Mouse (Mus musculus) urinary bladder, adult 18-20 months (tissue): ENCODE data around the gene Kansl3.

Experiments used
- DNase-seq, 2 experiments: peaks; one replicate each; pipeline ENCODE4 v3.0.0; 2022; ENCODE audit warnings: low spot score in 2 of 2, mixed read lengths in 2 of 2

Kansl3 gene

GRCm38 (mm10) chr1:36368969-36369645 is at the start of gene Kansl3:
Kansl3 (minus strand) TSS chr1:36369181.
- DNase-seq: peak; percentile 84 to 92

GRCm38 (mm10) chr1:36404531-36404930 is 35.5 kb upstream of the Kansl3 start:
- no peak for DNase-seq

- DNase-seq: no peak
These were observed 32.5 kb upstream of the Kansl3 start for GRCm38 (mm10) chr1:36401509-36401908.

- no peak for DNase-seq
These were observed 28.1 kb upstream of the Kansl3 start for GRCm38 (mm10) chr1:36397041-36397440.

GRCm38 (mm10) chr1:36379582-36379981 is 10.6 kb upstream of the Kansl3 start:
- DNase-seq: no peak

- DNase-seq: no peak
These were observed 9.9 kb upstream of the Kansl3 start for GRCm38 (mm10) chr1:36378880-36379279.

GRCm38 (mm10) chr1:36371934-36372845 is 3.2 kb upstream of the Kansl3 start, which contains the start of gene Fer1l5:
Fer1l5 (plus strand) TSS chr1:36372291.
- no peak for DNase-seq

GRCm38 (mm10) chr1:36370918-36371317 is 1.9 kb upstream of the Kansl3 start:
- no peak for DNase-seq

GRCm38 (mm10) chr1:36368112-36368968 is 641 bp downstream of the Kansl3 start:
- DNase-seq: peak in 1 of 2 experiments; percentile 63

GRCm38 (mm10) chr1:36367698-36368097 is 1.3 kb downstream of the Kansl3 start:
- DNase-seq: no peak

GRCm38 (mm10) chr1:36356955-36357695 is 11.9 kb downstream of the Kansl3 start:
- DNase-seq: no peak

- DNase-seq: no peak
These were observed 16.6 kb downstream of the Kansl3 start for GRCm38 (mm10) chr1:36352351-36352750.

- no peak for DNase-seq
These were observed 26.4 kb downstream of the Kansl3 start for GRCm38 (mm10) chr1:36342547-36342946.

GRCm38 (mm10) chr1:36332955-36333887 is 35.8 kb downstream of the Kansl3 start:
- no peak for DNase-seq

GRCm38 (mm10) chr1:36331743-36332142 is 37.2 kb downstream of the Kansl3 start:
- no peak for DNase-seq

GRCm38 (mm10) chr1:36326815-36327214 is 42.2 kb downstream of the Kansl3 start:
- no peak for DNase-seq

- DNase-seq: no peak
These were observed 43.1 kb downstream of the Kansl3 start for GRCm38 (mm10) chr1:36325900-36326321.

GRCm38 (mm10) chr1:36323746-36324448 is 45.1 kb downstream of the Kansl3 start:
- peak in 1 of 2 experiments; percentile 41 for DNase-seq

GRCm38 (mm10) chr1:36323076-36323475 is 45.9 kb downstream of the Kansl3 start:
- DNase-seq: no peak
